Mouse (Mus musculus) c-Kit-positive CD71-negative TER-119-negative erythroid progenitor cells, embryonic 14.5 days (primary cell): ENCODE results near the gene Ece1.

Experiments used
- DNase-seq: peaks from one replicate; pipeline ENCODE4 v3.0.0-alpha.2; 2013; ENCODE audit warnings: low read depth

The Ece1 gene

DNA sequence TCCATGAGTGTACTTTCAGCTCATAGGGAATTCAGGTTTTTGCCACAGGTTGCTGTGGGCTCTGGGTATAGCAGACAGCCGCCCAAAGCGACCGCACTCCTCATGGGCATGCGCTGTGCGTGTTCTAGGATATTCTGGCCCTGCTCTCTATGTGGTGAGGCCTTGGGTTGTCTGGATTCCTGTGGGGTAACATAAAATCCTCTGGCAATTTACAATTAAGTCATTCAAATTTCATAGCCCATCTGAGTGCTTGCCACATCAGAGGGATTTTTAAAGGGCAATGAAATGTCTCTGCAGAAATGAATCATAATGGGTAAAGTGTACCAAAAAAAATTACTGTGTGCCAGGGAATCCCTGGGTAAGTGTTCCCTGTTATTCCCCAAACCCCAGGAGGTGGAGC is 127.4 kb downstream of the Ece1 start:
- DNase-seq, result no peak

DNA sequence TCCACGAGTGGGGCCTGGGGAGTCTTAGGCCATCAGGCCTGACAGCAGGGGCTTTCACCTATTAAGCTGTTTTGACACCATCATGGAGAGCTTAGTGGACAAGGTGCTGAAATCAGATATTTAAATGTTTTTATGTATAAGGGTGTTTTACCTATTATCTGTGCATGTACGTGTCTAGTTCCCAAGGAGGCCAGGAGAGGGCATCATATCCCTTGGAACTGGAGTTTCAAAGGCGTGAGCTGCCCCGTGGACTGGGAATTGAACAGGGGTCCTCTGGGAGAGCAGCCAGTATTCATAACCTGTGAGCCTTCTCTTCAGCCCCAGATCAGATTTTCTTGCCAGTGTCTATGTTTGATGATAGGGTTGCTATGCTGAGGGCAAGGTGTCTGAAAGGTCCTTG is 128.4 kb downstream of the Ece1 start:
- DNase-seq, result no peak

DNA sequence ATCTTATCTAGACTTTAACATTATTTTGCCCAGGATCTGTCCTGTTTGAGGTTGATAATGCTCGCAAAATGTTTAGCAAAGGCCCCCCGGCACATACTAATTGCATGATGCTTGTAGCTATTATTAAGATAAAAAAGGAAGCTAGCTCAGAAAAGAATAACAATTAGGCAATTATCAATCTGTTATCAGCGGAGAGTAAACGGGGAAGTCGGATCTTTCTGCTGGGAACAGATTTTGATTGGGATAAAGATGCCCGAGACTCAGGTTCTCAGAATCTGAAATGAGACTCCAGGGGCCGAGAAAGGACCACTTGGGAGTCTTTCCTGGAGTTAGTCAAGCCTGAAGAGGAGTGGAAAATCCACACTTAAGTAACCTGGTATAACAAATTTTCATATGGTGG is 129.2 kb downstream of the Ece1 start:
- DNase-seq, result no peak

DNA sequence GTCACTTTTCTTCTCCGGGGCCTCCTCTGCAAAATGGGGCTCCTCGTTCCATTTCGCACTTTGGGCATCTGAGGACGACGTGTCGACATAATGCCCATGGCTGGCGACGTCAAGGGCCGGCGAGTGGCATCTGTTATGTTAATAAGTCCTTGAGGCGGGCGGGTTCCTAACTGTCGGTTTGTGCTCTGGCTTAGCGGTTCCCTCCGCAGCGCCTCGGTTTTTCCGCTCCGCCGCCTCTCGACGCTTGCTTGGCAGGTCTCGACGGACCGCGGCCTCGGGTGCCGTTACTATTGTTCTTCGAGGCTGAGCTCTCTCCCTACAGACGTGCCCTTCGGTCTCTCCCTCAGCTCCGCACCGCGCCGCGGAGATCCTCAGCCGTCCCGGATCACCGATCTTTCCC is 130.9 kb downstream of the Ece1 start, which contains the start of gene Eif4g3:
Gene Eif4g3 (plus strand): TSS at position 133 of the 400 bp plus-strand sequence.
- no peak for DNase-seq

DNA sequence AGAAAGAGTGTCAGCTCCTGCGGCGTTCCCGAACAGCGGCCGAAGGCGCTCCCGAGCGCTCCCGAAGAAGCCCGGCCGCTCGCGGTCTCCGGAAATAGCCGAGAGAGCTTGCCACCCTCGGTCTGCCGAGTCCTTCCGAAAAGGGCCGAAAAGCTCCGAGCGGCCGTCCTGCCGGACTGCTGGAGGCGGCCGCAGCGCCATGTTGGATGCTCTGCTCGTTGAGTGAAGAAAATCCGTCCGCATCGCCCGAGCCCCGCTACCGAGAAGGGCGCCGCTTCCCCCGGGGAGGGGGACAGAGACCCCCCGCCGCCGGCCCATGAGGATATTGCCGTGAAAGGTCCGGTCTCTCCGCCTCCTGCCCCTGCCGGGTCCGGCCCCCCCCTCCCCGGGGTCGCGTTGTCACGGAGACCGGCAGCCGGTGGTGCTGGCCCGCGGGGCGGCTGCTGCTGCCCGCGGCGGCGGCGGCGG is 131.3 kb downstream of the Ece1 start:
- peak; percentile 93 for DNase-seq

DNA sequence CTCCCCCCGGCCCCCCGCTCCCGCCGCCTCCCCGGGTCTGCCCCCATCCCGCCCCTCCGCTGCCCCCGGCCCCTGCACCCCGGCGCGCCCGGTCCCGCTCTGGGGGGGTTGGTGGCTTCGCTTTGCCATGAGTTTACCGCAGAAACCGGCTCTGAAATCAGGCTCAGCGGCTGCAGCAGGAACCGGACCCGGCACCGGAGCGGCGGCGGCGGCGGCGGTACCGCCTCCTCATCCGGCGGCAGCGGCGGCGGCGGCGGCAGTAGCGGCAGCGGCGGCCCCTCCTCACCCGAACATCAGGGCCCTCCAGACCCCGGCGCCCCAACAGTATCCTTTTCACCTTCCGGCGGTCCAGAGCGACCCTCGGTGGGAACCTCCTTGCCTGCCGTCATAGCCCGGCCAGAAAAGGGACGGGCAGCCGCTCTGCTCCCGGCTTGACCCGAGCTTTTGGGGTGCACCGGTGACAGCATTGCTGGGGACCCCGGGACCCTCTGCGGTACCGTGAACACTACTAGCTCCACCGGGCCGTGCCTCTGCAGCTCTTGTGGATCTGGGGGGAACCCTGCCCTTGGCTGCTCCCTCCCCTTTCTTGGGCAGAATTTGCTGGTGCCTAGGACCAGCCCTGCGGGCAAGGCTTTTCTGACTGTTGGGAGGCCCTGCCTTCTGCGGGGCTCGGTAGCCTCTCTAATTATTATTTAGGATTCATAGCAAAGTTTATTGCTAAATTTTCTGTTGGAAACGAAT is 132.0 kb downstream of the Ece1 start:
- DNase-seq, result no peak

DNA sequence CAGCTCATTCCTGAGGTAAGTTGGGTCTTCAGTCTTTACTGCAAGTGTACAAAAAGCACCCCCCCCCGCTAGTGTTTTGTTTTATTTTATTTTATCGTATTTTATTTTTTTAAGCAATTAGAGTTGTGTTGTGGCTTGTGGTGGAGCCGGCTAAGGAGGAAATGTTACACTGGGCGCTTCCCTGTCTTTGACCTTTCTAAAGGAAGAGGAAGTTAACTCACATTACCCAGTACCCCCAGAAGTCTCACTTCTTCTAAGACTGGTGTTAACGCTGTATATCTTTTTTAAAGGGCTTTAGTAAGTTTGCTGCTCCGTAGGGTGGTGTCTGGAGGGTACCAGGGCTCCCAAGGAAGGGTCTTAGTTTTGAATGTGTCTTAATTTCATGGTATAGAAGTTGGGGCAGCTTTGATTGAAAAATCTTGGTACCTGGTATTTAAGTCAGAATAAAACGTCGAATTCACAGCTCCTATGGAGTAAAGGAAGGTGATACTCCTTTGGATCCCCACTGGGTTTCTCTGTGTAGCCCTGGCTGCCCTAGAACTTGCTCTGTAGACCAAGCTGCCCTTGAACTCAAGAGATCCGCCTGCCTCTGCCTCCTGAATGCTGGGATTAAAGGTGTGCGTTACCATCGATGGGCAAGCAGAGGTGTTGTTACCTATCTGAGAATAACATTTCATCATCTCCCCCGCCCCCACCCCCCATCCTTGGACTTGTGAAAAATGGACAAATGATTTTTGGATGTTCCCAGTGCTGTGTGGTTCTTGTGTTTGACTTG is 132.7 kb downstream of the Ece1 start:
- DNase-seq, result no peak

DNA sequence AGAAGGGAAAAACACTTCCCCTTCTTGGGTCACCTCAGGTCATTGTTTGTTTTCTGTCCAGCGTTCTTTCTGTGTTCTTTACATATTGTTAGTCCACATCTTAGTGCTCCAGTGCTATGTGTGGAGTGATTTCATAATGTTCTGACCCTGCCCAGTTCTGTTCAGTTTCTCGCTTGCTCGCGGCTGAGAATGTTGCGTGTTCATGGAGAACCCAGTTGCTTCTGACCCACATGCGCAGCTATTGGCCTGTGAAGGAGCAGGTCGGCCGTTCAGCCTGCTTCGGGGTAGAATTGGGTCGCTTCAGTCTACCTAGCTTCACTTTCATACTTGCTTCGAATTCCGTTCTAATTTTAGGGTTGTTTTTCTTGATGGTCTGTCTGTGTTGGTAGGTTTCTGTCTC is 133.4 kb downstream of the Ece1 start:
- DNase-seq, result no peak

DNA sequence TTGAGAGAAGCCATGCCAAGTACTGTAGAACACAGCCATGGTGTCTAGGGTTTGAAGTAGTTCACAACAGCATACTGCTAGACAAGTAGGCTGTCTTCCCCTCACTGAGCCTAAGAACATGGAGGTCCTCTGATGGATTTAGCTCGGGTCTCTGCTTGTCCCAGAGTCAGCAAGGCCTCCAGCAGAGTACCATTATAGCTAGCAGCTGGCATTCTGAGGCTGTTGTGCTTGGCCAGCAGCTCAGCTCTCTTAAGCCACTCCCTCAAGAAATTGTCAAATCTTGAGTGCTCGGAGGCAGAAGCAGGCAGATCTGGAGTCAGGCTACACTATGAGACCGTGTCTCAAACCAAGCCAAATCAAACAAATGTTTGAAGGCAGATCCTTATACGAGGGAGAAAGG is 136.2 kb downstream of the Ece1 start:
- no peak for DNase-seq

DNA sequence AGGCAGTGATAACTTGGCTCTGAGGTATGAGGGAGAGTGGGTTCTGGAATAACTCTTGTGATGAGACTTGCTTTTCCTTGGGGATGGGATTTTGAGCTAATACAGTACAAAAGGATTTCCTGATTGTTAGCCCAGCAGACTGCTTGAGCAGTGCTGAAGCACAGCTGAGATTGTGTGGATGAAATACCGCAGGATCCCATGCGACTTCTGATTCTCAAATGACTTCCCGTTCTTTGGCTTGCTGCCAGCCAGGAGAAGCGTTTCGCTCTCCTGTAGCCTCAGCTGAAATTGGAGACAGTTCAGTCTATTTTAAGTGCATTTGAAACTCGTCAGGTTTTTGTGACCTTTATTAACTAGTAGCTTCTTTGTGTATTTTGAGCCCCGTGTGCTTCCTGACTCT is 138.6 kb downstream of the Ece1 start:
- no peak for DNase-seq

DNA sequence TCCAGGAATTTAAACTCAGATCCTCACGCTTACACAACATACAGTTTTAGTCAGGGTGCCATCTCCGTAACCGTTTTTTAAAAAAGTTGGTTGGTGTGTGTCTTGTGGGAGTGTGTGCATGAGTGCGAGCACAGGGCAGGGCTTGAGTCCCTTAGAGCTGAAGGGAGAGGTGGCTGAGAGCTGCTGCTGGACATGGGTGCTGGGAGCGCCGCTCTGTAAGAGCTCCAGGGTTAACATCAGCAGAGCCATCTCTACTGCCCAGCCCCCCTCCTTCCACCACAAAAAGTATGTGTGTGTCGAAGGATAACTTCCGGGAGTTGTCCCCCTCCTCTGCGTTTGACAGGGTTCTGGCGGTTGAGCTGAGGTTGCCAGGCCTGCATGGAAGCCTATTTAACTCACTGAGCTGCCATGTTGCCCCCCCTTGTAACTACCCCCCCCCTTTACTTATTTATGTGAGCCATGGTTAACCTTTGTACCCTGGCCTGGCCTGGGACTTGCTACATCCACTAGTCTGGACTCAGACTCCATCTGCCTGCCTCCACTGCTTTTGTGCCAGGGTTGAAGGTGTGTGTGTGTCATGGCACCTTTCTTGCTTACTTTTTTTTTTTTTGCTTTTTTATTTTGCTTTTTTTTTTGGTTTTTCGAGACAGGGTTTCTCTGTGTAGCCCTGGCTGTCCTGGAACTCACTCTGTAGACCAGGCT is 142.0 kb downstream of the Ece1 start:
- DNase-seq, result no peak

DNA sequence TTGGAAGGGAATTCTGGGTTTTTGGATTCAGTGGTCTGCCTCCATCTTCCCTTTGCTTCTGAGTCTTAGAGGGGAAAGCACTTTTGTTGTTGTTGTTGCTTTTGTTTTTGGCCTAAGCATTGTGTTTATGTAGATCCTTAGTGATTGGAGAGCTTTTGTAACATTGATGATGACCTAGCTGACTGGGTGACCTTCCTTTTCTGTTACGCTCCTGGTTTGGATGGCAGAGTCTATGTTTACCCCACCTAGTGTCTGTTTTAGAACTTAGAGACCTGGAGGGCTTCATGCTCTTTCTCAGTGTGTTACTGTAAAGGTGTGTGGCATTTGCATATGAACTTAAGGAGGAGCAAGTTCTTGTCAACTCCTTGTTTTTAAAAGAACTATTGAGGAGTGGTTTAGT is 143.7 kb downstream of the Ece1 start:
- no peak for DNase-seq

DNA sequence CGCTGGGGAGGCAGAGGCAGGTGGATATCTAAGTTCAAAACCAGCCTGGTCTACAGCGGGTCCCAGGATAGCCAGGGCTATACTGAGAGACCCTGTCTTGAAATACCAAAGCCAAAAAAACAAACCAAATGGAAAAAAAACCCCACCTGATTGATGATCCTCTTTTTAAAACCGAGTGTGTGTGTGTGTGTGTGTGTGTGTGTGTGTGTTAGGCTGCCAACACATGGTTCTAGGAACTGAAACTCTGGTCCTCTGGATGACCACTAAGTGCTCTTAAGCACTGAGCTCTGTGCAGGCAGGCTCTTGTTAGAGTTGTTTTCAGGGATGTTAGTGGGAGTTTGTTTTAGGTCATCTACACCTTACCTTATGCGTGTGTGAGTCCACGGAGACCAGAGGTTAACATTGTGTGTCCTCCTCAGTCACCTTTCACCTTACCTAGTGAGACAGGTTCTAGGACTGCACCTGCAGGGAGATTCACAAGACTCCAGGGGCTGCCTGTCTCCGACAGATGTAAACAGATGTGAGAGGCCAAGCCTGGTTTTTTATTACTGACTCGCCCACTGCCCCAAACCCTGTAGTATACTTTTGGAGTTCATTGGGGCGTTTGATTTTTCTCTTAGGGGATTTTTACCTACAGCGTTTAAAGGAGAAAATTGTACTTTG is 145.0 kb downstream of the Ece1 start:
- no peak for DNase-seq

DNA sequence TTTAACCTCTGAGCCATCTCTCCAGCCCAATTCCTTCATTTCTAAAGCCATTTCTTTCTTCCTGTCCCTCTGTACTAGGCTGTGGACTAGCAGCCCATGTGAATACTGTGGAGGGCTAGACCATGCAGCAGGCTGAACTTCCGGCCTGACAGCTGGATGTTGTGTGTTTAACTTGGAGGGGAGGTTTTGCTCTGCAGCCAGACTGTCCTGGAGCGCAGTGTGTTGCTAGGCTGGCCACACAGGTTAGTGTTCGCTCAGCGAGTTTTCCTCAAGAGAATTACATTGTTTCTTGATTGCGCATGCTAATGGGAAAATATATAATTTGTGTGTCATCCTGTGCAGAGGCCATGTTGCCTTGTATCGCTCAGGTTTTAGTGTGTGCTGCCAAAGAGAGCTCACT is 146.6 kb downstream of the Ece1 start:
- DNase-seq, result no peak

DNA sequence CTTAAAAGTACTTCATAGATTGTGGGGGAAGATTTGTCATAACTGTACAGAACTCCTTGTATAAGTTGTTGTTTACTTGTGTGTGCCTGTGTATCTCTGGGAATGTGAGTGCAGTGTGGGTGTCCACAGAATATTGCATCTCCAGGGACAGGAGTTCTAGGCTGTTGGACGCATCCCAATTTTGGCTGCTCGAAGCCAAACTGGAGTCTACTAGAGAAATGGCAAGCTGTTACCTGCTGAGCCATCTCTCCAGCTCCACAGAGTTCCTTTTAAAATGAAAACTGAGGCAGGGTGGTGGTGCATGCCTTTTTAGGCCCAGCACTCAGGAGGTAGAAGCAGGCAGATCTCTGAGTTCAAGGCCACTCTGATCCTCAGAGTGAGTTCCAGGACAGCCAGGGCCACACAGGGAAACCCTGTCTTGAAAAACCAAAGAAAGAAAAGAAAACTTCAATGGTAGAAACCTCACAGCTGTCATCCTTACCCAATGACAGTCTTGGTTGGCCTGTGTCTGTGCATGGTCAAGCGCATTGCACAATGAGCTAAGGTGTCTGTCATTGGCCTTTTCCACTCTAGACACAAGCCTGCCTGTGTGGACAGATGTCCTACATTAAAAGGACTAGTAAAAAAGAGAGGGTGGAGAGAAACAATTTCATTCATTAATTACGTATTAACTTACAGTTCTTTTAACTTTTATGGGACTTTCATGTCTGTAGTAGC is 147.9 kb downstream of the Ece1 start:
- no peak for DNase-seq

DNA sequence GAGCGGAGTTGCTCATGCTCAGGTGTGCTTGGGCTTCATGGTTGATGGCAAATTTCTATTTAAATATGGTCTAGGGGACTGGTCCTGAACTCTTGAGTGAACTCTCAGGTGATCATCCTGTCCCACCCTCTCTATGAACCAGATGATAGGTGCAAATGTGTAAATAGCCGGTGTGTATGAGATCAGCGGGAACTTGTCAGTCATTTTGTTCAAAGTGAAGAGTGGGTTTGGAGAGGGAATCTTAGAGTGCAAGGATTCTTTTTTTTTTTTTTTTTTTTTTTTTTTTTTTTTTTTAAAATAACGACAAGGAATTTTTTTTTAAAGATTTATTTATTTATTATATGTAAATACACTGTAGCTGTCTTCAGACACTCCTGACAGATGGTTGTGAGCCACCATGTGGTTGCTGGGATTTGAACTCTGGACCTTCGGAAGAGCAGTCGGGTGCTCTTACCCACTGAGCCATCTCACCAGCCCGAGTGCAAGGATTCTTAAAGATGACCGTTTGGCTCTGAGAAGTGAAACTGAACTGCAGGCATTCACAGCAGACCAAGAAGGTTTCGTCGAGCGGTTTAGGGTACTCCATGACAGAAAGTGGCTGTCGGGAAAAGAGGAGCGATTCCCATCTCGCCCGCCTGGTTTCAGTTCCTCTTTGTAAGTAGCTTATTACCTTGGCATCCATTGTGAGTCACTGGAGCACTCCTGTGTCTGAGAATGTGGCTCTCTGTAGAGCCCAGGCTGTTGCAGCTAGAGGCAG is 151.9 kb downstream of the Ece1 start:
- DNase-seq, result no peak
